Mouse (Mus musculus) C2C12 (cell line): ENCODE data around the gene Tnrc18.

Experiments
- CTCF ChIP-seq: IDR thresholded peaks from one replicate; pipeline ENCODE4 v1.5.1; 2011; ENCODE audit not compliant: control insufficient read depth, insufficient read depth, insufficient read length
- MAX ChIP-seq: IDR thresholded peaks from one replicate; pipeline ENCODE4 v1.6.1; 2011; ENCODE audit warnings: mild to moderate bottlenecking, control low read depth

DNA sequence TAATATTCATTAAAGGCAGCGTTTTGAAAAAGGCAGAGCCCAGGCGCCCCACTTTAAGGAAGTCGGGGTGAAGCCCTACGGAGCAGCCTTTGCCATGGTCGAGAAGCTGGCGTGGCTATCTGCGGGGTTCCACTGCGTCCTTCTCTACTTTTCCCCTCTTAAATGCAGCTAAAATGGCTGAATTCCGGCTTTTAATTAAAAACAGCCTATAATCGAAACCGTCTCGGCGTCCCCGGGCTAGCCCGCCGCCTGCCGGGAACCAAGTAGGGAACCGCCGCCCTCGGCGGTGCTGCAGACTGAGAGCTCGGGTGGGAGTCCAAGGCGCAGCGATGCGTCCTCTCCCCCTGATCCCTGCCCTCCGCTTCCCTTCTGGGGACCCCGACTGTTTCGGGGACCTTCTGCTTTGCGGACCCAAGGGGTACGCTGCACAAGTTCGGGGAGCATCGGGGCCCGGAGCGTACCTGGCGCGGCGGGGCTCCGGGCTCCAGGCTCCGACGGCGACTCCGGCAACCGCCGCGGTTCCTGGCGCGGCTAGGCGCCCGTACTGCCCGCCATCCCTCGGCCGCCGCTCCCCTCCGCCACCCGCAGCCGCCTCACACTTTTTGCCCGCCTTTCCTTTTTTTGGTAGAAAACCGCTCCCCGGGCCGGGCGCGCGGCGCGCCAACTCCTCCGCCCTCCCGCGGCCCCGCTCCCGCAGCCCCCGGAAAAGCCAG is 495 bp downstream of the Tnrc18 start:
- TF ChIP-seq CTCF (no peak), MAX (no peak)
